Mouse (Mus musculus) brain, embryonic 14.5 days (tissue): ENCODE results near the gene Mkrn2os. TPM values are rescaled to one million over a fixed set of nuclear protein-coding genes. Genes with fewer than 3 reads are reported as not detected.
A peak's percentile ranks its signal among the peaks of the same experiment; 100 is the strongest.

Experiments used
- DNase-seq: peaks from one replicate; pipeline ENCODE4 v3.0.0-alpha.2; 2011; ENCODE audit warnings: low read depth
- CTCF ChIP-seq: fragments of 200-500 bp; IDR thresholded peaks from 2 replicates; pipeline ENCODE4 v1.5.1; 2012; ENCODE audit warnings: inconsistent platforms, mild to moderate bottlenecking, moderate library complexity, borderline replicate concordance; ENCODE audit not compliant: insufficient read depth, insufficient read length; ENCODE audit errors: extremely low read depth
- POLR2A ChIP-seq: fragments of 200-500 bp; IDR thresholded peaks from 2 replicates; pipeline ENCODE4 v1.6.1; 2012; ENCODE audit warnings: mild to moderate bottlenecking, inconsistent platforms, borderline replicate concordance; ENCODE audit not compliant: poor library complexity, insufficient read depth, insufficient read length, severe bottlenecking; ENCODE audit errors: extremely low read depth
- polyA plus RNA-seq: library from polyadenylated mRNA; depleted of rRNA; stranded (reverse); fragments of >200 nt; gene quantifications from 2 replicates; pipeline ENCODE4 v1.2.3, GENCODE M21; 2012; rRNA removed

Gene Mkrn2os
- polyA plus RNA-seq, 1 experiment = 0.10 TPM

DNA sequence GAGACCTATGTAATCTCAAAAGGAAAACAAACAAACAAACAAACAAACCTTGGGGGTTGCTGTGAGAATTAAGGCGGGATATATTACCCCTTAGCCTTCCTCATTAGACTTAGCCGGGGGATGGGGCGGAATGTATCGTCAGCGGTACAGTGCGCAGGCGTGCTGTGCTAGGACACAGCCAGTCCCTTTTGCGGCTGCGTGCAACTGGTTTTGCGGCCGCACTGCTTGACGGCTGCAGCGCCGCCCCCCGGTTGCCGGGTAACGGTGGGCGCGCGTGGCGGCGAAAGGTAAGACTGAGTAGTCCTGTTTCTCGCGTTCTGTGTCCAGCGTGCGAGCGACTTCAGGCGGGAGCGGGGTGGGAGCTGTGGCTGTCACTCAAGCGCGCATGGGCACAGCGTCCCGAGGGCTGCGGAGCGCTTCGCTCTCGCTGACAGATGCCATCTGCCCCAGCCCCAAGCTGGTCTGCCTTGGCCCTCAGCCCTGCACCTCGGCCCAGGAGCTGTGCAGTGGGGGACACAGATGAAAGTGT lies 47.9 kb downstream of the Mkrn2os start, which contains the start of gene Tsen2:
Gene Tsen2 (plus strand): TSS at position 223 of the 529 bp plus-strand sequence.
- TF ChIP-seq POLR2A = peak; percentile 49; the same call in 1 of the 2 replicates
- TF ChIP-seq CTCF = no peak
- DNase-seq = peak; percentile 99

GRCm38 (mm10) chr6:115542341-115542740 lies 50.0 kb downstream of the Mkrn2os start:
- DNase-seq = no peak
- TF ChIP-seq POLR2A = no peak
- no peak for TF ChIP-seq CTCF

- DNase-seq = peak; percentile 15
- TF ChIP-seq POLR2A (no peak), CTCF (no peak)
Observed at GRCm38 (mm10) chr6:115541676-115542275, 50.6 kb downstream of the Mkrn2os start.

DNA sequence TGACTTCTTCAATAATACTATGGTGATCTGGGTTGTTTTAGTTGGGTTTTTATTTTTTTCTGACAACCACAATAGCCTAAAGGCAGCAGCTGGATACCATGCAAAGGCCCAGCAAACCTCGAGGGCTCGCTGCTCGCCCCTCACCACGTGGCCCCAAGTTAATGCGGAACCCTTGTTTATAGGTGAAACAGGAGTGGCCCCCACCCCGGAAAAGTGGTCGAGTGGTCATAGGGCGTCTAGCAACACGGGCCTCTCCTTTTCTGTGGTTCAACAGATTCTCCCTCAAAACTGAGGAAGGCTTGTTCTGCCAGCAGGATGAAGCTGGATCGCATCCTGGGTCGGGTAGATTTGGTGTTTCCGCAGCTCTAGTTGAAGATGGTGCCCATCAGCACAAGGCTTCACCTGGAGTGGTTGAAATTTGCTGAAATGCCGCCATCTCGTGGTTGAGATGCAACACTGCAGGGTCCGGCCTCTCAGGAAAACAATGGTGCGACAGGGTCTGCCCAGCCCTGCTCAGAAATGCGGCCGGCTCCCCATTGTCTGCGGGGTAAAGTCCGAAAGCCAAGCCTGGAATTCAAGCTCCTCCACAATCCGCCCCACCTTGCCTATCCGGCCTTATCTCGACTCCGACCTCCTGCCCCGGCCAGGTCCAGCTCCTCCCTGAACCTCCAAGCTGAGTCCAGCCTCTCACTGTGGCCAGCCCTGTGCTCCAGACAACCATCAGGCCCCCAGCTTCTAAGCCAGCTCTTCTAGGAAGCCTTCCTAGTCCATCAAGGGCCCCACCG lies 53.5 kb downstream of the Mkrn2os start:
- TF ChIP-seq CTCF = peak; percentile 97
- no peak for TF ChIP-seq POLR2A
- DNase-seq = peak; percentile 89

DNA sequence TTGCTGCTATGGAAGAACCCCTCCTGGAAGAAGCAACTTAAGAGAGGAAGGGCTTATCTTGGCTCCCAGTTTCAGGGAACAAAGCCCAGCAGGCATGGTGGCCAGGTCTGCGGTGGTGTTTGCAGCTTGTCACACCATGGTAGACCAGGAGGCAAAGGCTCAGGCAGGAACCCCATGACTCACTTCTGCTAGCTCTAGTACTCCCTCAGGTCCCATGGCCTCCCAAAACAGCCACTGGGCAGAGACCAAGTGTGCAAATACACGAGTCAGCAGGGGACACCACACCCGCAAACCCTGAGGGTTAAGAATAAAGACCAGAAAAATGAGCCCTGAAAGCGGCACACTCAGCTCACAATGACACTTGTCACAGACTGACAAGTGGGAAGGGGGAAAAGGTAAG lies 56.2 kb downstream of the Mkrn2os start:
- no peak for DNase-seq
- no peak for TF ChIP-seq CTCF
- no peak for TF ChIP-seq POLR2A

GRCm38 (mm10) chr6:115534617-115535016 lies 57.8 kb downstream of the Mkrn2os start:
- TF ChIP-seq CTCF = no peak
- TF ChIP-seq POLR2A = no peak
- peak; percentile 77 for DNase-seq

Other genes with a start within 250 kb of the Mkrn2os start
- 0.16 and 0.40 TPM in 2 replicates for gene Pparg, start 231.6 kb downstream of the Mkrn2os start, polyA plus RNA-seq
- 18.6 and 19.8 TPM in 2 replicates for gene Tsen2, start 47.9 kb downstream of the Mkrn2os start, polyA plus RNA-seq
- 32.6 and 44.7 TPM in 2 replicates for gene Mkrn2, start 9.3 kb upstream of the Mkrn2os start, polyA plus RNA-seq
- 249 and 289 TPM in 2 replicates for gene Raf1, start 84.1 kb upstream of the Mkrn2os start, polyA plus RNA-seq
- 1.1 and 1.6 TPM in 2 replicates for gene Tmem40, start 169.8 kb upstream of the Mkrn2os start, polyA plus RNA-seq
- gene Cand2, start 182.0 kb upstream of the Mkrn2os start, polyA plus RNA-seq = 30.5 and 37.1 TPM in 2 replicates
- gene Rpl32, start 216.2 kb upstream of the Mkrn2os start, polyA plus RNA-seq = 1,840 and 1,952 TPM in 2 replicates
- 4.0 and 4.8 TPM in 2 replicates for gene Efcab12, start 245.8 kb upstream of the Mkrn2os start, polyA plus RNA-seq